Mouse (Mus musculus): Measurements from ENCODE around the gene Olfr235. TPM values are rescaled to one million over a fixed set of nuclear protein-coding genes. Genes with fewer than 3 reads are reported as not detected.
"Not testable (repeated sequence)": the region's sequence is repeated elsewhere in the genome, so short reads cannot be mapped to it uniquely, and the experiment has no call there.

Olfr235 gene
- not detected in 2 replicates for polyA plus RNA-seq (2012; rRNA removed)

GRCm38 (mm10) chr19:12260732-12261131 is at the start of gene Olfr235:
Gene Olfr235 (plus strand): TSS chr19:12261032.
- H3K27me3 ChIP-seq (ENCODE audit: control insufficient read depth, insufficient read depth, low read length) = no peaks in the 10 kb centered on the region
- no peaks in the 10 kb centered on the region for H3K36me3 ChIP-seq (ENCODE audit: control insufficient read depth, insufficient read depth, low read length)
- H3K4me3 ChIP-seq (ENCODE audit: low read depth, low read length) = no peak within 1 kb of the TSS
- 43% methylated on average over 1 of the region's 1 CpGs for WGBS
- TF ChIP-seq POLR2A (IDR thresholded peaks at IDR 0.05; ENCODE audit: low read depth, low read length) (no peak), CTCF (IDR thresholded peaks at IDR 0.05; ENCODE audit: extremely low read depth, insufficient read length, insufficient replicate concordance, low read depth, low read length) (no peak)
- H3K4me1 ChIP-seq (ENCODE audit: control insufficient read depth, insufficient read depth, insufficient read length, low read length) = no peaks in the 10 kb centered on the region
- no peak within 1 kb of the TSS for H3K27ac ChIP-seq (ENCODE audit: insufficient read depth, low read depth, low read length)

- not testable (repeated sequence) for H3K27ac ChIP-seq (ENCODE audit: insufficient read depth, low read depth, low read length); H3K4me3 ChIP-seq (ENCODE audit: low read depth, low read length); H3K27me3 ChIP-seq (ENCODE audit: control insufficient read depth, insufficient read depth, low read length)
Measured at GRCm38 (mm10) chr19:12232496-12232895, 28.3 kb upstream of the Olfr235 start, which contains the start of gene Olfr1432. Gene Olfr1432 (minus strand): TSS chr19:12232596.

GRCm38 (mm10) chr19:12241559-12241958 is 19.3 kb upstream of the Olfr235 start, which contains the start of gene Olfr262:
Gene Olfr262 (minus strand): TSS chr19:12241659.
- WGBS = 89% methylated on average over 1 of the region's 1 CpGs
- H3K4me1 ChIP-seq (ENCODE audit: control insufficient read depth, insufficient read depth, insufficient read length, low read length) = no peaks in the 10 kb centered on the region
- TF ChIP-seq POLR2A (IDR thresholded peaks at IDR 0.05; ENCODE audit: low read depth, low read length) (no peak), CTCF (IDR thresholded peaks at IDR 0.05; ENCODE audit: extremely low read depth, insufficient read length, insufficient replicate concordance, low read depth, low read length) (no peak)
- no peak within 1 kb of the TSS for H3K27ac ChIP-seq (ENCODE audit: insufficient read depth, low read depth, low read length)
- no peaks in the 10 kb centered on the region for H3K36me3 ChIP-seq (ENCODE audit: control insufficient read depth, insufficient read depth, low read length)
- H3K4me3 ChIP-seq (ENCODE audit: low read depth, low read length) = no peak within 1 kb of the TSS
- H3K27me3 ChIP-seq (ENCODE audit: control insufficient read depth, insufficient read depth, low read length) = no peaks in the 10 kb centered on the region

More at GRCm38 (mm10) chr19:12232496-12232895, 28.3 kb upstream of the Olfr235 start, which contains the start of gene Olfr1432:
- H3K4me1 ChIP-seq (ENCODE audit: control insufficient read depth, insufficient read depth, insufficient read length, low read length); H3K36me3 ChIP-seq (ENCODE audit: control insufficient read depth, insufficient read depth, low read length): not testable (repeated sequence)

GRCm38 (mm10) chr19:12279554-12279953 is 18.7 kb downstream of the Olfr235 start, which contains the start of gene Olfr1434:
Gene Olfr1434 (plus strand): TSS chr19:12279854.
- Histone ChIP-seq H3K27me3 (ENCODE audit: control insufficient read depth, insufficient read depth, low read length) (no peaks in the 10 kb centered on the region), H3K4me1 (ENCODE audit: control insufficient read depth, insufficient read depth, insufficient read length, low read length) (no peaks in the 10 kb centered on the region), H3K4me3 (ENCODE audit: low read depth, low read length) (no peak within 1 kb of the TSS), H3K27ac (ENCODE audit: insufficient read depth, low read depth, low read length) (no peak within 1 kb of the TSS), H3K36me3 (ENCODE audit: control insufficient read depth, insufficient read depth, low read length) (no peaks in the 10 kb centered on the region)
- WGBS = 58% methylated on average over 2 of the region's 2 CpGs
- TF ChIP-seq CTCF (IDR thresholded peaks at IDR 0.05; ENCODE audit: extremely low read depth, insufficient read length, insufficient replicate concordance, low read depth, low read length) = no peak

GRCm38 (mm10) chr19:12292979-12293378 is 32.1 kb downstream of the Olfr235 start:
- Histone ChIP-seq H3K27me3 (ENCODE audit: control insufficient read depth, insufficient read depth, low read length) (no peaks in the 10 kb centered on the region), H3K4me3 (ENCODE audit: low read depth, low read length) (no peak overlapping the region), H3K36me3 (ENCODE audit: control insufficient read depth, insufficient read depth, low read length) (no peaks in the 10 kb centered on the region), H3K27ac (ENCODE audit: insufficient read depth, low read depth, low read length) (no peak overlapping the region), H3K4me1 (ENCODE audit: control insufficient read depth, insufficient read depth, insufficient read length, low read length) (no peaks in the 10 kb centered on the region)
- no peak for TF ChIP-seq CTCF (IDR thresholded peaks at IDR 0.05; ENCODE audit: extremely low read depth, insufficient read length, insufficient replicate concordance, low read depth, low read length)
- no peak for TF ChIP-seq POLR2A (IDR thresholded peaks at IDR 0.05; ENCODE audit: low read depth, low read length)

- H3K27ac ChIP-seq (ENCODE audit: insufficient read depth, low read depth, low read length); H3K36me3 ChIP-seq (ENCODE audit: control insufficient read depth, insufficient read depth, low read length); H3K4me1 ChIP-seq (ENCODE audit: control insufficient read depth, insufficient read depth, insufficient read length, low read length); H3K4me3 ChIP-seq (ENCODE audit: low read depth, low read length); H3K27me3 ChIP-seq (ENCODE audit: control insufficient read depth, insufficient read depth, low read length): not testable (repeated sequence)
- 76% methylated on average over 1 of the region's 1 CpGs for WGBS
Measured at GRCm38 (mm10) chr19:12299030-12299429, 38.2 kb downstream of the Olfr235 start, which contains the start of gene Olfr1436. Gene Olfr1436 (minus strand): TSS chr19:12299130.

Other genes starting within 250 kb of the Olfr235 start
- gene Olfr1423, start 219.7 kb upstream of the Olfr235 start, polyA plus RNA-seq (2012; rRNA removed) = not detected in 2 replicates
- not detected in 2 replicates for gene Olfr1424, start 198.3 kb upstream of the Olfr235 start, polyA plus RNA-seq (2012; rRNA removed)
- not detected in 2 replicates for gene Olfr1425, start 183.3 kb upstream of the Olfr235 start, polyA plus RNA-seq (2012; rRNA removed)
- gene Olfr1426, start 169.0 kb upstream of the Olfr235 start, polyA plus RNA-seq (2012; rRNA removed) = not detected in 2 replicates
- gene Olfr1427, start 157.7 kb upstream of the Olfr235 start, polyA plus RNA-seq (2012; rRNA removed) = not detected in 2 replicates
- gene Olfr1428, start 145.1 kb upstream of the Olfr235 start, polyA plus RNA-seq (2012; rRNA removed) = not detected in 2 replicates
- gene Olfr76, start 137.8 kb upstream of the Olfr235 start, polyA plus RNA-seq (2012; rRNA removed) = not detected in 2 replicates
- gene Olfr1555-ps1, start 90.9 kb upstream of the Olfr235 start, polyA plus RNA-seq (2012; rRNA removed) = not detected in 2 replicates
- not detected in 2 replicates for gene Olfr1431, start 60.4 kb upstream of the Olfr235 start, polyA plus RNA-seq (2012; rRNA removed)
- gene Olfr1432, start 28.4 kb upstream of the Olfr235 start, polyA plus RNA-seq (2012; rRNA removed) = not detected in 2 replicates
- gene Olfr262, start 19.4 kb upstream of the Olfr235 start, polyA plus RNA-seq (2012; rRNA removed) = not detected in 2 replicates
- not detected in 2 replicates for gene Olfr1434, start 18.8 kb downstream of the Olfr235 start, polyA plus RNA-seq (2012; rRNA removed)
- gene Olfr1436, start 38.1 kb downstream of the Olfr235 start, polyA plus RNA-seq (2012; rRNA removed) = not detected in 2 replicates
- not detected in 2 replicates for gene Olfr1437, start 64.1 kb downstream of the Olfr235 start, polyA plus RNA-seq (2012; rRNA removed)
- not detected in 2 replicates for gene Olfr1438-ps1, start 74.9 kb downstream of the Olfr235 start, polyA plus RNA-seq (2012; rRNA removed)
- gene Olfr1440, start 126.2 kb downstream of the Olfr235 start, polyA plus RNA-seq (2012; rRNA removed) = not detected in 2 replicates
- not detected in 2 replicates for gene Olfr1441, start 156.4 kb downstream of the Olfr235 start, polyA plus RNA-seq (2012; rRNA removed)
- gene Pfpl, start 166.9 kb downstream of the Olfr235 start, polyA plus RNA-seq (2012; rRNA removed) = not detected in 2 replicates
- gene Mpeg1, start 199.7 kb downstream of the Olfr235 start, polyA plus RNA-seq (2012; rRNA removed) = 2.7 and 3.5 TPM in 2 replicates
- gene Dtx4, start 240.4 kb downstream of the Olfr235 start, polyA plus RNA-seq (2012; rRNA removed) = 7.1 and 11.1 TPM in 2 replicates

Measured in small intestine, adult 2 months (tissue).